ENCODE assay signal across 8 mouse cellular contexts in the genomic region with DNA sequence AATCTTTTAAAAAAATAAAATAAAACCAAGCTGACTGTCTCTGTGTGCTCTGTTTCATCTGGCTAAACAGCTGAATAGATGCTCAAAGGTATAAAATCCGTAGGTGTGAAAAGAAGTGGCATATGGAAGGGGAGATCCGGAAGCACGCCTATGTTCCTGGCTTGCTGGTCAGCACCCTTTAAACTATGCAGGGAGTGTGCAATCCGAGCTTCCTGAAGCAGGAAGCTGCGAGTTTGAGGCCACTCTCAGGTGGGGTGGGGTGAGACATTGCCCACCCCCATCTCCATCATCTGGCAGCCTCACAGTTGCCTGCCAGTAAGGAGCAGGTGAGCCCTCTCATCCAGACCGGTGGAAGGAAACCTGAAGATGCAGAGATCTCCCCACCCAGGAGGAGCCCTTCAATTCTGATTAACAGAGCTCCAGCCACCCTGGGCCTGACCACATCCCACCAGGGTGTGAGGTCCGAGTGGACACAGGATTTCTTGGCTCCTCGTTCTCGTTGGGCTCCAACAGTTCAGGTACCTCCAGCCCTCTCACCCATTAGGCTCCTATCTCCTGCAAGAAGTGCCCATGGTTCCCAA. TPM values are rescaled to one million over a fixed set of nuclear protein-coding genes. Genes with fewer than 3 reads are reported as not detected.
DNase-seq lines count a peak whose midpoint lies in the region; ATAC-seq and TF ChIP-seq lines count a peak whose summit lies in the region.

A gene (plus strand): TSS at position 557 of the 581 bp plus-strand sequence.

- H3K9ac ChIP-seq in neural tube, embryonic 11.5 days (ENCODE audit: low read length), result peak within 1 kb of the TSS; percentile 68
- peak within 1 kb of the TSS; percentile 69 for H3K9ac ChIP-seq in limb, embryonic 12.5 days (replicated peaks)

- H3K4me2 ChIP-seq in neural tube, embryonic 11.5 days (ENCODE audit: low read depth), result peak within 1 kb of the TSS; percentile 79
- peak within 1 kb of the TSS; percentile 84 for H3K4me2 ChIP-seq in limb, embryonic 12.5 days

- TF ChIP-seq CTCF in small intestine, adult 2 months (IDR thresholded peaks at IDR 0.05; ENCODE audit: extremely low read depth, insufficient read length, insufficient replicate concordance, low read depth, low read length), result no peak

- H3K4me3 ChIP-seq in neural tube, embryonic 11.5 days (ENCODE audit: low read depth, low read length), result peak within 1 kb of the TSS; percentile 64
- H3K4me3 ChIP-seq in limb, embryonic 12.5 days (replicated peaks), result peak within 1 kb of the TSS; percentile 58
- peak within 1 kb of the TSS; percentile 85 for H3K4me3 ChIP-seq in small intestine, adult 2 months (ENCODE audit: low read depth, low read length)

- H3K9me3 ChIP-seq in neural tube, embryonic 11.5 days (ENCODE audit: control insufficient read depth, low read length), result no peaks in the 10 kb centered on the region
- H3K9me3 ChIP-seq in limb, embryonic 12.5 days, result 0 out of 2 replicates have a peak, but pooled peaks cover 3% of the 10 kb centered on the region

- no peaks in the 10 kb centered on the region for H3K36me3 ChIP-seq in neural tube, embryonic 11.5 days (ENCODE audit: control insufficient read depth, insufficient read depth, low read length)
- peaks cover 28% of the 10 kb centered on the region for H3K36me3 ChIP-seq in limb, embryonic 12.5 days
- H3K36me3 ChIP-seq in small intestine, adult 2 months (ENCODE audit: control insufficient read depth, insufficient read depth, low read length), result peaks cover 2% of the 10 kb centered on the region; the same call in 1 of the 2 replicates

- peaks cover 11% of the 10 kb centered on the region for H3K4me1 ChIP-seq in neural tube, embryonic 11.5 days (ENCODE audit: control insufficient read depth, insufficient read depth, low read length)
- H3K4me1 ChIP-seq in limb, embryonic 12.5 days (replicated peaks), result peaks cover 20% of the 10 kb centered on the region
- H3K4me1 ChIP-seq in small intestine, adult 2 months (ENCODE audit: control insufficient read depth, insufficient read depth, insufficient read length, low read length), result peaks cover 6% of the 10 kb centered on the region

- peak within 1 kb of the TSS; percentile 97 for H3K27ac ChIP-seq in neural tube, embryonic 11.5 days (ENCODE audit: low read depth, low read length)
- H3K27ac ChIP-seq in limb, embryonic 12.5 days, result peak within 1 kb of the TSS; percentile 95
- H3K27ac ChIP-seq in small intestine, adult 2 months (ENCODE audit: insufficient read depth, low read depth, low read length), result peak within 1 kb of the TSS; percentile 80

- TF ChIP-seq POLR2A in small intestine, adult 2 months (IDR thresholded peaks at IDR 0.05; ENCODE audit: low read depth, low read length), result no peak

- WGBS in neural tube, embryonic 11.5 days, result 22% methylated on average over 9 of the region's 9 CpGs
- 16% methylated on average over 9 of the region's 9 CpGs for WGBS in limb, embryonic 12.5 days
- 17% methylated on average over 9 of the region's 9 CpGs for WGBS in small intestine, adult 2 months

- no peak for DNase-seq in neural tube, embryonic 11.5 days (ENCODE audit: low spot score)
- DNase-seq in neural tube, embryonic 10.5 days (ENCODE audit: extremely low spot score, low spot score), result no peak
- no peak for DNase-seq in ovary, postnatal 10 days (ENCODE audit: low spot score)
- DNase-seq in embryo, embryonic 9.5 days (ENCODE audit: extremely low spot score), result no peak
- no peak for DNase-seq in layer of hippocampus, adult 9-10 months (ENCODE audit: low spot score)

- peak; percentile 51 for ATAC-seq in neural tube, embryonic 11.5 days (ENCODE audit: insufficient read depth, low FRiP score, low TSS enrichment)
- ATAC-seq in erythroblast, adult 5-6 weeks (replicated peaks; ENCODE audit: low FRiP score, poor library complexity, severe bottlenecking), result peak; percentile 51
- peak; percentile 27; the same call in 1 of the 2 replicates for ATAC-seq in limb, embryonic 12.5 days (ENCODE audit: insufficient number of reproducible peaks, insufficient read depth, low FRiP score, low TSS enrichment, low read depth)

- no peaks in the 10 kb centered on the region for H3K27me3 ChIP-seq in neural tube, embryonic 11.5 days (ENCODE audit: control insufficient read depth, insufficient read depth, low read length)
- H3K27me3 ChIP-seq in limb, embryonic 12.5 days, result peaks cover 4% of the 10 kb centered on the region; the same call in 1 of the 2 replicates
- H3K27me3 ChIP-seq in small intestine, adult 2 months (ENCODE audit: control insufficient read depth, insufficient read depth, low read length), result no peaks in the 10 kb centered on the region

RNA-seq across cellular contexts. Expression of the gene that starts here (rescaled TPM):
- polyA plus RNA-seq in neural tube, embryonic 11.5 days (2014; fragmentation: Nextera tagmentation; extraction: Ambion mirVana), result 23.3 and 25.9 TPM in 2 replicates
- 11.9 and 21.7 TPM in 2 replicates for total RNA-seq in erythroblast, adult 5-6 weeks (2015; ENCODE audit: low replicate concordance)
- total RNA-seq in erythroblast, adult 5-6 weeks (2017; ENCODE audit: low replicate concordance), result 20.4 and 28.1 TPM in 2 replicates
- 39.5 and 47.1 TPM in 2 replicates for polyA plus RNA-seq in limb, embryonic 12.5 days (2016; fragmentation: Nextera tagmentation; extraction: Ambion mirVana)
- polyA plus RNA-seq in small intestine, adult 2 months (2012; rRNA removed), result 5.3 and 9.0 TPM in 2 replicates
